Mouse (Mus musculus): ENCODE measurements around the gene Znrf1. TPM values are rescaled to one million over a fixed set of nuclear protein-coding genes. Genes with fewer than 3 reads are reported as not detected.

Gene Znrf1
- total RNA-seq, 2 experiments from 2014 or later, result 58.6 to 69.8 TPM

DNA sequence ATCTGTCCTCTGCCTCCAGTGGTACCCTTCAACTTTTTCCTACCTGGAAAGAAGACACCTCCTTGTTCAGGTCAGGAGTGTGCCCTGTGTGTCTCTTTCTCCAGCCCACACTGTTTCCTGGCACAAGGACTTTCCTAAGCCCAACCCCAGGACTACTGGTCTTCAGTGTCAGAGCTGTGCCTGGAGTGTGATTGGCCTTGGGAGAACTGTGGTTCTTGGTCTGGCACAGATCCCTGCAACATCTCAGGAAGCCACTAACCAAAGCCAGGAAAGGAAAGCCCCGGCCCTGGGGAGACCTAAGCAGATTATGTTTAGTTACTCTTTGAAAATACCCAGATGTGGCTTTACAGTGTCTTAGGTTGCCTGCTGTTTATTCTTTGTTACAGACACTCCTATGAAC lies 84.0 kb downstream of the Znrf1 start:
- Histone ChIP-seq H3K4me3 (no peak overlapping the region), H3K27ac (peak overlapping the region; percentile 97)
- peak; percentile 63 for DNase-seq

GRCm38 (mm10) chr8:111622104-111622503 lies 86.2 kb downstream of the Znrf1 start:
- intact Hi-C loops (cut with DNase I), result no loop called here
- peak overlapping the region; percentile 97 for H3K27ac ChIP-seq
- DNase-seq, result no peak
- no peak overlapping the region for H3K4me3 ChIP-seq
- no peak for TF ChIP-seq CTCF (IDR thresholded peaks at IDR 0.05)

More for the DNA sequence above, 84.0 kb downstream of the Znrf1 start:
- intact Hi-C loops (cut with DNase I), result no loop called here
- no peak for TF ChIP-seq CTCF (IDR thresholded peaks at IDR 0.05)

DNA sequence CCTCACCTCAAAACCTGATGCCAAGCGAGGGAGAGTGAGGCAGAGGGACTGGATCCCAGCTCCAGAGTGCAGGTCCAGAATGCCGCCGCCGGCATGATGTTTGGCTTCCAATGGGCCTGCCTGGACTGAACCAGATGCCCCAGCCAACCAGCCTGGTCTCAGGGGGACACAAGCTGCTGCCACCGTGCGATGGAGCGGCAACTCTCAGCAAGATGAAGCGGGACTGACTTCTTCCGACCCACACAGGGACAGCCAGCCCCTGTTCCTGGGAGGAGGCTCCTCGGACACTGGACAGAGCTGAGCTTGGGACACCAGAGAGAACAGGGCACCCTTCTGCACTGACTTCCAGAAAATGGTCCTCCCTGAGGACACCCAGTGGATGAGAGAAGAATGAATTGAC lies 86.7 kb downstream of the Znrf1 start:
- TF ChIP-seq CTCF (IDR thresholded peaks at IDR 0.05), result peak; percentile 11; the same call in 1 of the 2 replicates
- peak overlapping the region; percentile 97 for H3K27ac ChIP-seq
- no peak for DNase-seq
- intact Hi-C loops (cut with DNase I), result no loop called here
- H3K4me3 ChIP-seq, result no peak overlapping the region

DNA sequence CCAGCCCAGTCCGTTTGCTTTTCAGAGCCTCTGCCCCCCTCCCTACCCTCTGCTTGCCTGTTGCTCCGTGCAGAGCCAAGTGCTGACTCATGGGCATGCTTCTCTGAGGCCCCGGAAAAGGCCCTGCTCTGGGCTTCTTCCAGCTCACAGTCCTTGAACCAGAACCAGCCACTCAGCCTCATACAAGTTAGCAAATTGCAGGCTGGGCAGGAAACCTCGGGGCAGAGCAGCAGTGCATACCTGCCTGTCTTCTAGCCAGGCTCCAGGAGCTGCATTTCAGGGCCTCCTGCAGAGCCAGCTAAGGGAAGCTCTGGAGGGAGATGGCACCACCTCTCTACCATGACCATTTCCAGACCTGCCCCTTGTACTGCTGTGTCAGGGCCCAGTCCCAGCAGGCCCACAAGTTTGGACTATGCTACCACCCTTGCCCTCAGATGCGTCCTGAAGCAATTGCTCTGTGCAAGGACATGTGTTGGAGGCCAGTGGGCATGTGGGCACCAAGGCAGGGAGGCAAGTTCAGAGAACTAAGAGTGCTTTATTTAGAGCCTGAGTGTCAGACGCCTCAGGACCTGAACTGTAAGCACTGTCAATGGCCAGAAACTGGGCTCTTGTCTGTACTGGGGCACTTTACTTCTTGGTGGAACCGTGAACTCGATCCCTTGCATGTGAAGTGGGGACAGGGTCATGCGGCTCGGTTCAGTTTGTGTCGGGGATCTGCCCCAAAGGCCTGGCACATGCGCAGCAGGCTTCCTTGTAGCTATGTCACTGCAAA lies 88.4 kb downstream of the Znrf1 start:
- intact Hi-C loops (cut with DNase I), result no loop called here
- DNase-seq, result peak; percentile 91
- H3K27ac ChIP-seq, result peak overlapping the region; percentile 97
- H3K4me3 ChIP-seq, result peak overlapping the region; percentile 28; the same call in 1 of the 2 replicates
- no peak for TF ChIP-seq CTCF (IDR thresholded peaks at IDR 0.05)

GRCm38 (mm10) chr8:111624853-111625221 lies 88.9 kb downstream of the Znrf1 start:
- intact Hi-C loops (cut with DNase I), result no loop called here
- H3K4me3 ChIP-seq, result peak overlapping the region; percentile 45
- peak overlapping the region; percentile 97 for H3K27ac ChIP-seq
- no peak for TF ChIP-seq CTCF (IDR thresholded peaks at IDR 0.05)
- DNase-seq, result peak; percentile 91

- no peak overlapping the region; the same call in 1 of the 2 replicates for H3K4me3 ChIP-seq
- peak overlapping the region; percentile 97 for H3K27ac ChIP-seq
- TF ChIP-seq CTCF (IDR thresholded peaks at IDR 0.05), result peak; percentile 90
- DNase-seq, result peak; percentile 82
- intact Hi-C loops (cut with DNase I), result loop anchor here (1.0 kb wide), 1 partner anchor 91 kb away; no protein-coding TSS in a partner anchor
Observed at GRCm38 (mm10) chr8:111625694-111626527, 90.0 kb downstream of the Znrf1 start.

DNA sequence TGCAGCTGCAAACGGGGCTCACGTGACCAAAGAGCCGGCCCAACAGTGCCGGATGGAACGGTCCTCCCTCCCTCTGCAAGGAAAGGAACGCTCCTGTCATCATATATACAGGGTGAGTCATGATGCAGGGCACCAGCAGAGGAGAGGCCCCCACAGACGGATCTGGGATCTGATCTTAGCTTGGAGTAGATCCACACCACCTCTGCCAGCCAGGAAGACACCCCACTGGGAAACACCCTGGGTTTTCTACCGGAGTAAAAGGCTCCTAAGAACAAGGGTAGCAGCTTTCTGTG lies 90.6 kb downstream of the Znrf1 start:
- no peak overlapping the region for H3K4me3 ChIP-seq
- peak overlapping the region; percentile 97; the same call in 1 of the 2 replicates for H3K27ac ChIP-seq
- intact Hi-C loops (cut with DNase I), result loop anchor here (1.0 kb wide), 1 partner anchor 91 kb away; no protein-coding TSS in a partner anchor
- DNase-seq, result no peak
- no peak for TF ChIP-seq CTCF (IDR thresholded peaks at IDR 0.05)

DNA sequence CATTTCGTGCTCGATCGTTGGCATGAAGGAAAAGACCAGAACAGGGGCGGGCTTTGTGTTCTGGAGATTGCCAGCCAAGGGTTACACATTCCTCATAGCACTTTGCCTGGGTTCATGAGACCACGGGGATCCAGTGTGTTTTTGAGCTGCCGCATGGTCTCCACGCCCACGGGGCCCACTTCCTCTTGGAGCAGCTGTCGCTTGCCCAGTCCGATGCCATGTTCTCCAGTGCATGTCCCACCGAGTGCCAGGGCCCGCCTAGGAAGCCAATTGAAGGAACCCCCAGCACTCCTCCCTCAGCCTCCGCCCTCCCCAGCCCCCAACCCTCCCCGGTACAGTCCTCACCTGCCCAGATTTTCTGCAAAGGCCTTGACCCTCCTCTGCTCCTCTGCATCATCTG lies 91.0 kb downstream of the Znrf1 start:
- Histone ChIP-seq H3K27ac (no peak overlapping the region), H3K4me3 (no peak overlapping the region)
- TF ChIP-seq CTCF (IDR thresholded peaks at IDR 0.05), result no peak
- peak; percentile 36 for DNase-seq
- intact Hi-C loops (cut with DNase I), result loop anchor here (1.0 kb wide), 1 partner anchor 92 kb away; no protein-coding TSS in a partner anchor

DNA sequence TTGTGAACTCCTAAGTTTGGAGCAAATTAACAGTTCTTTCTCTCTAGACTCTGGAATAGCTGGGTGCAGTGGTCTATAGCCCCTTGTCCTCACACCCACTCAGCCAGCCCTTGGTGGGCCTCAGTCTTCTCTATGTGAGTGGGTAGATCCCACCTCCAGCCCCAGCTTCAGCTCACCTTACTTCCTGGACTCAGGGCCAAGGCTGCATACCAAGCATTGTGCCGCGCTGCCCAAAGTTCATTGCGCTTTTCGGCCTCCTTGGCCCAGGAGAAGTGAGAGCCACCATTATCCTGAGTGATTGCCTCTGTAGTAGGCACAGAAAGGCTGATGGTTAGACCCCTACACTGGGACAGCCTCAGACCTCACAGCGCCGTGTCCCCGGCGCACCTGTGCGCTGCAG lies 92.0 kb downstream of the Znrf1 start:
- TF ChIP-seq CTCF (IDR thresholded peaks at IDR 0.05), result no peak
- no peak overlapping the region for H3K4me3 ChIP-seq
- intact Hi-C loops (cut with DNase I), result no loop called here
- no peak for DNase-seq
- H3K27ac ChIP-seq, result no peak overlapping the region

GRCm38 (mm10) chr8:111628401-111628800 lies 92.5 kb downstream of the Znrf1 start:
- no peak for DNase-seq
- intact Hi-C loops (cut with DNase I), result no loop called here
- Histone ChIP-seq H3K4me3 (no peak overlapping the region), H3K27ac (no peak overlapping the region)
- no peak for TF ChIP-seq CTCF (IDR thresholded peaks at IDR 0.05)

GRCm38 (mm10) chr8:111628894-111629501 lies 93.1 kb downstream of the Znrf1 start:
- Histone ChIP-seq H3K4me3 (no peak overlapping the region), H3K27ac (no peak overlapping the region; the same call in 1 of the 2 replicates)
- intact Hi-C loops (cut with DNase I), result no loop called here
- DNase-seq, result no peak
- no peak for TF ChIP-seq CTCF (IDR thresholded peaks at IDR 0.05)

DNA sequence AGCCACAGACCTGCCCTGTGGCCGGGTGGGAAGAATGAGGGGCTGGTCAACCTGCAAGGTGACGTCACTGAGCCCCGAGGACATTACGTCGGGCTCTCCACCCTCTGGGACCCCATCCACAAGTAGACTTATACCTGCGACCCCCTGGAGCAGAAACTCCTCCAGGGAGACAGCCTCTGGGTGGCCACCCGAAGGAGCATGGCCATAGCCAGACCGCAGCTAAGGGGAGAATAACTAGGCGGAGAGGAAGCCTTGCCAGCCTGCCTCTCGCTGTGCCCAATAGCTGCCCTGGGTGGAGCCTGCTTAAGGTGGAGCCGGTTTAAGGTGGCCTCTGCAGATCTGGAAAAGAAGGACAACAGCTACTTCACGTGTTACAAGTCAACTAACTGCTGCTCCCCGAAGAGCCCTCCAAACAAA lies 94.2 kb downstream of the Znrf1 start, which contains the start of gene Ldhd:
Gene Ldhd, minus strand, starts transcription at position 270 of the 417 bp plus-strand sequence.
- intact Hi-C loops (cut with DNase I), result no loop called here
- TF ChIP-seq CTCF (IDR thresholded peaks at IDR 0.05), result no peak
- peak; percentile 86 for DNase-seq
- H3K27ac ChIP-seq, result peak within 1 kb of the TSS; percentile 96
- H3K4me3 ChIP-seq, result peak within 1 kb of the TSS; percentile 75

All from gastrocnemius, adult 2 months (tissue).